Mouse (Mus musculus) spleen, adult 12 weeks (tissue): ENCODE measurements around the gene Hormad2.

Experiments
- DNase-seq: peaks from one replicate; pipeline ENCODE4 v3.0.0; 2022; ENCODE audit warnings: low spot score

The Hormad2 gene

GRCm38 (mm10) chr11:4446195-4446868 lies 5.4 kb upstream of the Hormad2 start:
- DNase-seq: no peak

DNA sequence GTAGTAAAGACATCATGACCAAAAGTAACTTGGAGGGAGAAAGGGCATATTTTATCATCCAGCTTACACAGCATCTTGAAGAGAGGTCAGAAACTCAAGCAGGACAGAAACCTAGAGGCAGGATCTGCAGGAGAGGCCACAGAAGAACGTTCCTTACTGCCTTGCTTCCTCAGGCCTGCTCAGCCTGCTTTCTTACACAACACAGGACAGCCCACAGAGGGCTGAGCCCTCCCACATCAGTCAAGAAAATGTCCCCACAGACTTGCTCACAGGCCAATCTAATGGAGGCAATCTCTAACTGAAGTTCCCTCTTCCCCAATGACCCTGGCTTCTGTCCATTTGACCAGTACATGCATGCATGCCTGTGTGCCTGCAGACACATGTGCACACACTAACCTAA lies 1.4 kb upstream of the Hormad2 start:
- no peak for DNase-seq

- no peak for DNase-seq
These were observed 2.7 kb downstream of the Hormad2 start for GRCm38 (mm10) chr11:4438211-4438610.

DNA sequence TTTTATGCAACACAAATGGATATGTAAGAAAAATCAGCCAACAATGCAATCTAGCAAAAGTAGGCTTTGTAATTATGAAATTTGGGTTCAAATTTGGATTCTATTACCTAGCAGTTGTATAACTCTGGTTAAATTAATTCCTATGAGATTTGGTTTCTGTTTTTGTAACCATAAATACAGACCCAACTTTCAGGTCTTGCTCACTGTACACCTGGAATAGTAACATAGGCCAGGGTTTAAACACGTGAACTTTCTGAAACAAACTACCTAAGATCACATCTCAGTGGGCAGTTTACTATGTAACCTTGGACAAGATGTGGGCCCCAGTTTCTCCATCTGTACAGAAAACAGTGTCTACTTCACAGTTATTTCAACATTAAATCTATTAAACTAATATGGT lies 3.6 kb downstream of the Hormad2 start:
- DNase-seq: no peak

DNA sequence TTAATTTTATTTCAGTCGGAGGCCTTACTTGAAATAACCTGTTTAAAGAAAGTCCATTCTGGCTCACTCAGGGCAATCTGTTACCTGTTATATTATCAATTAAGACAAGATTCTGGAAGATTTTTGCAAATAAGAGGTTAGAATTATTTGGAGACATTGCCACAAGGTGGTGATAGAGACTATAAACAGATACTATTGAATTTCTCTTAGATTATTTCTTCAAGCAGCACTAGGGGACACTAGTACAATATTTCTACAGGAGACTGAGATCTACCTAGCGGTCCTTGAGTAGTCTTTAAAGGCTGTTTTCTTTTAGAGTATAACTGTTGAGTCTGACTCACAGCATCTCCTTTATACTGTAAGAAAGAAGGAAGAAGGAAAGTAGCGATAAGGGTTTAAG lies 4.3 kb downstream of the Hormad2 start:
- no peak for DNase-seq

DNA sequence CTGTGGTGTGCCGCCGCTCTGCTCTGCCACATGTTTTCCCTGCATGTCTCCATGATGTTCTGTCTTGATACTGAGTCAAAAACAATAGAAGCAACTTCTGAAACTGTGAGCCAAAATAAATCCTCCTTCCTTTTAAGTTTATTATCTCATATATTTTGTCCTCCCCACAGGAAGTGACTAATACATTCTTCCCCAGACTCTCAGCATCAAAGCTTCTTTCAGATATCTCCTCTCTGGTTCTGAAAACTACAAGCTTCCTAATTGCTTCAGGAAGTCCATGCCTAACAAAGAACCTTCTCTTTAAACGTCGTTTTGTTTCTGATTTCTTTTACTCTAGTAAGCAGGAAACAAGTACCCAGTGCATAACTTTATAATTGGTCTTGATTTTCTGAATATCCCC lies 6.4 kb downstream of the Hormad2 start:
- no peak for DNase-seq

DNA sequence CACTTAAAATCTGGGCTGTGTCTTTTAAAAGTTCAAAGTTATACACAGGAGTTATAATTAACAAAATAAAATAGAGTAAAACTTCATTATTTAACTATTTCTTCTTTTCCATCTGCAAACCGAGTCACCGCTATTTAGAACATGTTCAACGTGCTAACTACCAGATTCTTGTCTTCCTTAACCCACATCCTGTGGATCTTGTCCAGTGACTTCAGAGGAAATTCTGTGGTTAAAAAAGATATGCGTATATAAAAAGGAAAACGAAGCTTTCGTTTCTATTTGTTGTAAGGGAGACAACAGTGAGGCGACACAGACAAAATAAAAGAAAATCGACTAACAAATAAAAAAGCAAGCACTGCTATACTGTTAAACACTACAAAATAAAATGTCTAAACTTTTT lies 17.1 kb downstream of the Hormad2 start:
- DNase-seq: no peak

DNA sequence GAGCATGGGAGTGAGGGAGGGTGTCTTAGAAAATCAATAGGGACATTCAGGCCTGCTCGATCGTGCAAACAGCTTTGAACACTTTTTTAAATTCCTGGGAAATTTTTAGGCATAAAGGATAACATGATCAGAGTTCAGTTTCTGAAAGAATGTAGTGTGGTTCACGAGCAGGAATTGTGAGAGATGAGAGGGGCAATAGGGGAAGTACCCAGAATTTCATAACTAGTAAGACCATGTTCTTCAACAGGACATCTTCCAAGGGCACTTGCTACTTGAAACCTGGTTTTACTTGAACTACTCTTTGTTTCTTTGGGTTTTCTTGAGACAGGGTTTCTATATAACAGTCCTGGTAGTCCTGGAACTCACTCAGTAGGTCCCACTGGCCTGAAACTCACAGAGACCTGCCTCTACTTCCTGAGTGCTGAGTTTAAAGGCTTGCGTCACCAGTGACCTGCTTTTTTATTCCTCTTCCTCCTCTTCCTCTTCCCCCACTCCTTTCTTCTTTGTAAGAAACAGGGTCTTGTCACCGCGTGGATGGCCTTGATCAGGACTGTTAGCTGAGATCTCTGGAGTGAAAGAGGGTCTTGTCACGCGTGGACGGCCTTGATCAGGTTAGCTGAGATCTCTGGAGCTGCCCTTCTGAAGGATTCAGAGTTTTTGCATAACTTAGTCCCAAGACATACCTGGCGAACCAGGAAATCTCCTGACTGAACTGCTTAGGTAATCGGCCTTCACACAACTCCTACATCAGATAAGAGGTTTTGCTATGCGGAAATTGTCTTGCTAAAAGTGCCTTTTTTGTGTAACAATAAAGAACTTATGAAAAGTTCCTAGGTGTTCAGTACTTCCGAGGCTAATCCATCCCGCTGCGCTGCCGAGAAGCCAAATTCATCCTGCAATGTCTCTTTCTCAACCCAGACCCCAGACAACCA lies 18.1 kb downstream of the Hormad2 start:
- no peak for DNase-seq

DNA sequence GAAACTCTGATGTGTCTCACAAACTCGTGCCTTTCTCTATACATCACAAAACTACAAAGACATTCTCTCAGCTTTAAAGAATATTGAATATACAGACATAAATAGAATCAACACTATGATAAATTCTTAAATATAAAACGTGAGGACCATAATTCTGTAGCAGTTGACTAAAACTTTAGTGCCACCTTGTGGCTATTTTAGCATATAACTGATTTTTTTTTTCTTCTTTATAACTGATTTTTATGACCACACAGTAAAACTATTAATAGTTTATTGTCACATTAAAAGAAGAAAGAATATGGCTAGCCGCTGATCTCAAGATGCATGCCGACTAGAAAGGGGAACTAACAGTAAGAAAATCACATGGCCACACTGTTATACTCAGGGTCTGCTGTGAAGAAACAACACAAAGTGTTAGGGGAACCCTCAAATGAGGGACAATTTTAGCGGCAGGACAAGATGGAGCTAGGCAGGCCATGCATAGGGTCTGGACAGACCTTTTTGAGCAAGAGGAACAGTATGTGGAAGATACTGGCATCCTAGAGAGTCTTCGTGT lies 18.9 kb downstream of the Hormad2 start:
- DNase-seq: no peak

GRCm38 (mm10) chr11:4417986-4418385 lies 22.9 kb downstream of the Hormad2 start:
- no peak for DNase-seq

GRCm38 (mm10) chr11:4412294-4412693 lies 28.6 kb downstream of the Hormad2 start:
- DNase-seq: no peak

GRCm38 (mm10) chr11:4404277-4404676 lies 36.6 kb downstream of the Hormad2 start:
- DNase-seq: no peak

- DNase-seq: no peak
These were observed 37.5 kb downstream of the Hormad2 start for GRCm38 (mm10) chr11:4403381-4403780.

DNA sequence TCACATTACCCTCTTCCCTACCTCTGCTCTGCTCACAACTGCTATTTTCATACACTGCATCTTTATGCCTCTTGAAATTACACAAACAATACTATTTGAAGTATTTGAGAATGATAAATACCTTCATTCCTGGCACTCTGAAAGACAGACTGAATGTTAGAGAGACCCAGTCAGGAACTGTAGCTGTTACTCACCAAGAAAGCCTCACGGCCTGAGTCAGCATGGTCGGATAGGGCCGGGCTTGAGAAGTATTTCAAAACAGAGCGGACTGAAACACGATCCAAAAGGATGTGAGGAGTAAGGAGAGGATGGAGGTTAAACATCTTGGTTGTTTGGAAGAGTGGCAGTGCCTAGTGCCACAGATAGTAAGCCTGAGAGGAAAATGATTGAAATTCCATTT lies 39.7 kb downstream of the Hormad2 start:
- no peak for DNase-seq

- no peak for DNase-seq
These were observed 46.7 kb downstream of the Hormad2 start for GRCm38 (mm10) chr11:4394226-4394625.

DNA sequence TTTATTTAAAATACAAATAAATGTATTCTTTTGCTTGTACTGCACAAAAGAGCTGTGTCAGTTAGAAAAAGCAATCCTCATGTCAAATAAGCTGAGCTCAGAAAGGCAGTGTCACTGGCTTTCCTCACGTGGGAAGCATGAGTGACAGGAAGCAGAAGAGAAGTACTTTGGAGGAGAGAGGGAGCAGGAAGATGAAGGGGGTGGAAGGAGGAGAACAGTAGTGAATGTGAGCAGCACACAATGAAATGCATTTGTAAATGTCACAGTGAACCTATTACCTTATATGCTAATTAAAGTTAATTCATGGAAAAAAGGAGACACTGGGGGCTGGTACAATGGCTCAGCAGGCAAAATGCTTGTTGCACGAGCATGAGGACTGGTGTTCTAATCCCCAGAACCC lies 52.9 kb downstream of the Hormad2 start:
- no peak for DNase-seq

GRCm38 (mm10) chr11:4382321-4382720 lies 58.6 kb downstream of the Hormad2 start:
- no peak for DNase-seq

DNA sequence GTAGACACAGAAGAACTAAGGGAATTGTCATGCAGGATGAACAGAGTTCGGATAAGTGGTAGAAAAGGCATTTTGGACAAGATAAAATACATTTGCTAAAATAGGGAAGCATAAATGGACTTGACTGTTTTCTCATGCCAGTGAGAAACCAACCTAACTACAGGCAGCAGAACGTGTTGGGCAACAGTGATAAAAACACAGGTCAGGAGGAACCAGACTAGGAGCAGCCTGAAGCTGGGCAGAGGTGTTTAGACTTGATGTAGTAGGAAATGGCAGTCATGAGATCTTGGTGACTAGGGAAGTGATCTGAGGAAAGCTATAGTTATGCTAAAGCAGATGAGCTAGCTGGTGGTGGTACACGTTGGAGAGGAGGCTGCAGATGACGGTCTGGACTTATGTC lies 61.0 kb downstream of the Hormad2 start:
- no peak for DNase-seq

GRCm38 (mm10) chr11:4366389-4366788 lies 74.5 kb downstream of the Hormad2 start:
- DNase-seq: no peak

- no peak for DNase-seq
These were observed 85.5 kb downstream of the Hormad2 start for GRCm38 (mm10) chr11:4355430-4355829.

DNA sequence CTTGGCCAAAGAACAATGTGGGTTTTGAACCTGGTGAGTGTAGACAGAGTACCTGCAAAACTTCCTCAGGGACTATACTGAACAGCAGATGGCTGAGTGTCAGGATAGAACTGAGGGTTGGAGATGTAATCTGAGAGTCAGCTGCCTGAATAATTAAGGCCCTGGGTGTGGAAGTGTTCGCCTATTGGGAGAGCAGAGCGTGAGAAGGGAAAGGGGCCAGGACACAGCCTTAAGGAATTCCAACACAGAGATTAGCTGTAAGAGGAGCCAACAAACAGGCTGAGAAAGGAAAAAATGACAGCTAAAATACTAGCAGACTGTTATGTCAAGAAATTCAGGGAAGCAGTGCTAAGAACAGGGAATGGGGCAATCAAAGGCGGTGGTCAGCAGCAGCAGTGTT lies 88.3 kb downstream of the Hormad2 start:
- DNase-seq: no peak

GRCm38 (mm10) chr11:4343926-4344325 lies 97.0 kb downstream of the Hormad2 start:
- no peak for DNase-seq

GRCm38 (mm10) chr11:4342027-4342426 lies 98.9 kb downstream of the Hormad2 start:
- no peak for DNase-seq
